ENCODE assay signal across 29 mouse cellular contexts in the genomic region with DNA sequence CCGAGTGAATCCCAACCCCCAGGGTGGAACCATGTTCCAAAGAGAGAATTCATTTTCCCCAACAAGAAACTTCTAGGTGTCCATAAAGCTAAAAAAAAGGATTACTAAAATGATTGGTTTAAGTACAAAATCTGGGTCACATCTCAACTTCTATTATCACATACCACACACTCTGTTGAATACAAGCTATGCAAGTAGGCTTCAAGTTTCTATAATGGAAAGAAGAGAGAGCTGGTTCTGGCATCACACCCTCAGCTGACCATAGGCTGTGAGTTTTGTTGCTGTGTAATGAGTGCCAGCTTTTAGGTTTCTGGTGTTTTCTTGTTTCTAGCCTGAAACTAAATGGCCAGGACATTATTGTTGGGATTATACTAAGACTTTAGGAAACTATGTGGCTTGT.
"Had no signal": no experiment of that assay in that cellular context is flagged by ENCODE, and none has a peak within 500 bp of the region (broad histone marks: within the 10 kb centered on the region; RNA-seq: fewer than 3 reads in every experiment).

No protein-coding gene starts in this region.

- DNase-seq: left cerebral cortex, postnatal 4 days; liver; liver, embryonic 13.5 days; liver, postnatal 0 days; lung, adult 18-20 months; lung, adult 2 months; lung, embryonic 14.5 days; lung, postnatal 10 days; lung, postnatal 14 days; lung, postnatal 36 days; lung, postnatal 4 days; midbrain, embryonic 14.5 days had no signal

- H3K27ac ChIP-seq: limb, embryonic 10.5 days; limb, embryonic 12.5 days; limb, embryonic 13.5 days; limb, embryonic 15.5 days; liver, embryonic 12.5 days; liver, embryonic 13.5 days; liver, embryonic 14.5 days; liver, embryonic 15.5 days; lung, embryonic 15.5 days; macrophage; midbrain, embryonic 10.5 days; midbrain, embryonic 12.5 days; midbrain, embryonic 13.5 days; midbrain, embryonic 15.5 days; neural tube, embryonic 12.5 days had no signal

- H3K4me3 ChIP-seq: limb, embryonic 10.5 days; limb, embryonic 12.5 days; limb, embryonic 13.5 days; limb, embryonic 15.5 days; liver, embryonic 12.5 days; liver, embryonic 13.5 days; liver, embryonic 15.5 days; lung, embryonic 15.5 days; megakaryocyte, embryonic 14.5 days; midbrain, embryonic 10.5 days; midbrain, embryonic 12.5 days; midbrain, embryonic 13.5 days; midbrain, embryonic 15.5 days; myocyte; neural tube, embryonic 12.5 days had no signal

- ATAC-seq: liver, embryonic 12.5 days; liver, postnatal 0 days; lung, postnatal 0 days; midbrain, embryonic 13.5 days; midbrain, embryonic 15.5 days had no signal
